Mouse (Mus musculus) stomach, postnatal 0 days (tissue): ENCODE data around the gene Bmpr2.

ENCODE experiments used
- CTCF ChIP-seq: IDR thresholded peaks from 2 replicates; pipeline ENCODE4 v1.5.1; 2016; ENCODE audit warnings: antibody characterized with exemption, low read depth, mild to moderate bottlenecking, moderate library complexity
- EP300 ChIP-seq: optimal IDR thresholded peaks from 2 replicates; pipeline ENCODE3; 2016; ENCODE audit warnings: antibody characterized with exemption

- no peak for TF ChIP-seq CTCF
- TF ChIP-seq EP300: no peak
These were observed 7.9 kb upstream of the Bmpr2 start for GRCm38 (mm10) chr1:59755298-59755697.
